Mouse (Mus musculus) heart, postnatal 0 days (tissue): Measurements from ENCODE around the gene Gm10912.

Experiments used
- CTCF ChIP-seq: IDR thresholded peaks from 2 replicates; pipeline ENCODE4 v1.5.1; 2016; ENCODE audit warnings: antibody characterized with exemption, control low read depth, low read depth
- EP300 ChIP-seq: IDR thresholded peaks from 2 replicates; pipeline ENCODE4 v1.6.1; 2016; ENCODE audit warnings: antibody characterized with exemption, low read depth

DNA sequence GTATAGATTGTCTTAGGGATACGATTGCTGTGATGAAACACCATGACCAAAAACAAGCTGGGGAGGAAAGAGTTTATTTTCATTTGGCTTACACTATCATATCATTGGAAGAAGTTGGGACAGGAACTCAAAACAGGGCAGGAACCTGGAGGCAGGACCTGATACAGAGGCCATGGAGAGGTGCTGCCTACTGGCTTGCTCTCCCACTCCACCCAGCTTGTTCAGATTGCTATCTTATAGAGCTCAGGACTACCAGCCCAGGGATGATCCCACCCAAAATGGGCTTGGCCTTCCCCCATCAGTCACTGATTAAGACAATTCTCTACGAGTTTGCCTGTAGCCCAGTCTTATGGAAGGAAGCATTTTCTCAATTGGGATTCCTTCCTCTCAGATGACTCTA lies 1.5 kb upstream of the Gm10912 start:
- no peak for TF ChIP-seq CTCF
- TF ChIP-seq EP300: no peak
